Mouse (Mus musculus): ENCODE measurements around the gene Hnrnpab.

Gene Hnrnpab

GRCm38 (mm10) chr11:51565062-51565461 lies 41.6 kb downstream of the Hnrnpab start:
- no peak for DNase-seq (ENCODE audit: low spot score in 2 of 2)

- DNase-seq (ENCODE audit: low spot score in 2 of 2): no peak
These were observed 43.4 kb downstream of the Hnrnpab start for GRCm38 (mm10) chr11:51563276-51563675.

DNA sequence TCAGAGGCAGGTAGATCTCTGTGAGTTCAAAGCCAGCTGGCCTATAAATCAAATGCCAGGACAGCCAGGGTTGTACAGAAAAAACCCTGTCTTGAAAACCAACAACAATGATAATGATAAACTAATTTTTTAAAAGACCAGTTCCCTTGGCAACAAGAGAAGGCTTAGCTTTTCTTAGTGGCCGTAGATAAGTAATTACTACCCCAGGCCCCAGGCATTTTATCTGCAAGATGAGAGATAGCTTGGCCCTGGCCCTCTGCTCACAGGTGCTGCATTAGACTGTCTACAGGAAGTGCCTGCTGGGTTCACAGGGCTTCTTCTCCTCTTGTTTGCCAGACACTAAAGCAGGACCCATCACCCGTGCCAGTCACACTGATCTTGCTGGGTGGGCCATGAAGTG lies 51.6 kb downstream of the Hnrnpab start:
- no peak for DNase-seq (ENCODE audit: low spot score in 2 of 2)

GRCm38 (mm10) chr11:51554590-51554989 lies 52.1 kb downstream of the Hnrnpab start:
- DNase-seq (ENCODE audit: low spot score in 2 of 2): no peak

DNA sequence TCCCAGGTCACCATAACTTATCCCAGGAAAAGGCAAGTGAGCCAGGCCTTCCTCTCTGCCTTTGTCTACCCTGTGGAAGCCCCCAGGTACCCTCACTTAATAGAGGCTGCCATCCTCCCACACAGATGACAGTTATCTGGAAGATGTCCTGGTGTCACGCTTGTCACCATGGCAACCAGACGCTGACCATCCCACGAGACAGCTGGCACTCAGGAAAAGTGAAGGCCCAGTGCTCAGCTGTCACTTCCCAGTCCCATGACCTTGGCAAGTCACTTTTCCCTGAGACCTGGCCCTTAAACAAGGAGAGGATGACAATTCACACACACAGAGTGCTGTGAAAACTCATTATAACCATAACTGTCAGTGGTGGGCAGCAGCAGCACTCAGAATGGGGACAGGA lies 54.6 kb downstream of the Hnrnpab start:
- DNase-seq (ENCODE audit: low spot score in 2 of 2): no peak

DNA sequence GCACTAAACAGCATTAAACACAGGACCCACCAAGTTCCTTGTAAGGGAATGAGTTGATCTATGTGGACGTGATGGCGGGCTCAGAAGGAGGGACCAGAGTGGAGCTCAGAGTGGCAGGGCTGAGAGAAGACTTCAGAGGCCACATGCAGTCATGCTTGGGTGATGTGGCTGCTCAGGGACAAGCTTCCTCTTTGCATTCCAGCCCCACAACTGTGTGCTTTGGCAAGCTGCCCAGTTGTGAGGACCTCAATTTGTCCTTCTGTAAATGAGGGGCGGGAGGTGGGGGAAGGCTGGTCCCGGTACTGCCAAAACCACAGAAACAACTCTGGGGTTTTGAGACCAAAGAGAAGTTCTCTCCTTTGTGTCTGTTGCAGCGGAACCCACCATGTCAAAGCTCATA lies 55.4 kb downstream of the Hnrnpab start:
- no peak for DNase-seq (ENCODE audit: low spot score in 2 of 2)

Measured in frontal cortex, postnatal 14 days (tissue).